Mouse (Mus musculus) embryonic facial prominence, embryonic 14.5 days (tissue): ENCODE data around the gene Gfy. TPM values are rescaled to one million over a fixed set of nuclear protein-coding genes. Genes with fewer than 3 reads are reported as not detected.

Experiments
- ATAC-seq: fragments of 200-750 bp; cut with Nextera tagmentation; 2 replicates; pipeline ENCODE4 v1.8.0; 2017; ENCODE audit warnings: low read depth, moderate number of reproducible peaks, moderate TSS enrichment
- DNase-seq: peaks from one replicate; pipeline ENCODE4 v3.0.0-alpha.2; 2015; ENCODE audit warnings: low spot score
- H3K27ac ChIP-seq: fragments of 300-500 bp; sonication (generic); replicated peaks from 2 replicates; pipeline ENCODE4 v1.5.1; 2014; ENCODE audit warnings: low read depth, mild to moderate bottlenecking, low read length, moderate library complexity
- H3K27me3 ChIP-seq: fragments of 300-500 bp; sonication (generic); replicated peaks from 2 replicates; pipeline ENCODE4 v1.6.1; 2014; ENCODE audit warnings: low read length; ENCODE audit not compliant: control insufficient read depth, insufficient read depth
- H3K36me3 ChIP-seq: fragments of 300-500 bp; sonication (generic); 2 replicates; pipeline ENCODE4 v1.6.1; 2014; ENCODE audit warnings: low read length, mixed read lengths; ENCODE audit not compliant: control insufficient read depth, insufficient read depth
- H3K4me1 ChIP-seq: fragments of 300-500 bp; sonication (generic); 2 replicates; pipeline ENCODE4 v1.6.1; 2014; ENCODE audit warnings: antibody characterized with exemption, low read length; ENCODE audit not compliant: control insufficient read depth, insufficient read depth
- H3K4me2 ChIP-seq: fragments of 300-500 bp; sonication (generic); 2 replicates; pipeline ENCODE4 v1.6.1; 2014; ENCODE audit warnings: low read depth, mild to moderate bottlenecking, low read length, moderate library complexity, mixed read lengths
- H3K4me3 ChIP-seq: fragments of 300-500 bp; sonication (generic); 2 replicates; pipeline ENCODE4 v1.5.1; 2014; ENCODE audit warnings: low read depth, mild to moderate bottlenecking, low read length
- H3K9ac ChIP-seq: fragments of 300-500 bp; sonication (generic); 2 replicates; pipeline ENCODE4 v1.6.1; 2014; ENCODE audit warnings: low read depth, mild to moderate bottlenecking, low read length, moderate library complexity, mixed read lengths
- H3K9me3 ChIP-seq: fragments of 300-500 bp; sonication (generic); 2 replicates; pipeline ENCODE4 v1.6.1; 2016; ENCODE audit warnings: low read length; ENCODE audit not compliant: control insufficient read depth
- WGBS: fragments of 180-500 bp; shearing (Covaris S2); extraction: QIAGEN DNeasy Blood & Tissue Kit; methylation state at CpG from one replicate; pipeline ENCODE4 v1.1.7; 2014; 5-methylcytosine and 5-hydroxymethylcytosine counted together
- polyA plus RNA-seq: library from polyadenylated mRNA; unstranded; fragments of >200 nt; fragmentation: Nextera tagmentation; extraction: Ambion mirVana; gene quantifications from 2 replicates; pipeline ENCODE4 v1.2.1, GENCODE M21; 2014

Gfy gene
- polyA plus RNA-seq, 1 experiment from 2014 or later: 5.8 TPM

DNA sequence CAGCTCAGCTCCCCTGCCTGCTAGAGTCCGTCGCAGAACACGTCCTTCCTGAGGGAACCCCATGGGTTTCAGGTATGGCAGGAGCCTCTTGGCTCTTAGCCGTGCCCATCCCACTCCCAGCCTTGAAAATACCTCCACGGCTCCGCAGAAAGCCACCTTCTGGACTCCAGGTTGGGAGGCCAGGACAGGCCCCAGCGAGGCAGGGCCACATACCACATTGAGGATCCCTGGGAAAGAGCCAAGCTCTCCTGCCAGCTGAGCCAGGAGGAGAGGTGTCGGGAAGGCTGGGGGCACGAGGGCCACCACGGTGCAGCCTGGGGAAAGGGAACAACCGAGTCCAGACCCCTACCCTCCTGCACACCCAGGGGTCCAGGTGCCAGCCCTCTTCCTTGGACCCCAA, 32.1 kb downstream of the Gfy start:
- Histone ChIP-seq H3K9me3 (no peaks in the 10 kb centered on the region), H3K4me1 (no peaks in the 10 kb centered on the region), H3K4me3 (no peak overlapping the region), H3K36me3 (peaks cover 43% of the 10 kb centered on the region), H3K9ac (no peak overlapping the region), H3K27ac (no peak overlapping the region), H3K4me2 (no peak overlapping the region), H3K27me3 (no peaks in the 10 kb centered on the region)
- 88% methylated on average over 11 of the region's 11 CpGs for WGBS
- no peak for ATAC-seq
- no peak for DNase-seq

DNA sequence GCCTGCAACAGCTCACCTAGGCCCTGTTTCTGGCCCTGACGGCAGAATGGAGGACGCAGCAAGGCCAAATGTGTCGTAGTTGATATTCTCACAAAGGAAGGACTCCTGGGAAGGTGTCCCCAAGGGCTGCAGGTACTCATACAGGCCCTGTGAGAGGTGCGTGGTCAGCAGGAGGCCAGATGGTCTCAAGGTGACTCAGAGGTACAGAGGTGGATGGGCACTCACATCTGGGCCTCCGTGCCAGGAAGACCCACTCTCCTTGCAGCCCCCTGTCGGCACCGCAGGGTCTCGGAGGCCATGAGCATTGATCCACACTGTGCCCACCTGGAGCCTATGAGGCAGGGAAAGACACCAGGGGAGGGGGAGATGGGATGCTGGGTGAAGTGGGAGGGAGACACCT, 33.9 kb downstream of the Gfy start:
- ATAC-seq: no peak
- H3K4me2 ChIP-seq: no peak overlapping the region
- no peak for DNase-seq
- H3K9ac ChIP-seq: no peak overlapping the region
- WGBS: 97% methylated on average over 8 of the region's 8 CpGs
- H3K4me1 ChIP-seq: no peaks in the 10 kb centered on the region
- no peaks in the 10 kb centered on the region for H3K9me3 ChIP-seq
- H3K27ac ChIP-seq: no peak overlapping the region
- peaks cover 43% of the 10 kb centered on the region for H3K36me3 ChIP-seq
- H3K27me3 ChIP-seq: no peaks in the 10 kb centered on the region
- no peak overlapping the region for H3K4me3 ChIP-seq

DNA sequence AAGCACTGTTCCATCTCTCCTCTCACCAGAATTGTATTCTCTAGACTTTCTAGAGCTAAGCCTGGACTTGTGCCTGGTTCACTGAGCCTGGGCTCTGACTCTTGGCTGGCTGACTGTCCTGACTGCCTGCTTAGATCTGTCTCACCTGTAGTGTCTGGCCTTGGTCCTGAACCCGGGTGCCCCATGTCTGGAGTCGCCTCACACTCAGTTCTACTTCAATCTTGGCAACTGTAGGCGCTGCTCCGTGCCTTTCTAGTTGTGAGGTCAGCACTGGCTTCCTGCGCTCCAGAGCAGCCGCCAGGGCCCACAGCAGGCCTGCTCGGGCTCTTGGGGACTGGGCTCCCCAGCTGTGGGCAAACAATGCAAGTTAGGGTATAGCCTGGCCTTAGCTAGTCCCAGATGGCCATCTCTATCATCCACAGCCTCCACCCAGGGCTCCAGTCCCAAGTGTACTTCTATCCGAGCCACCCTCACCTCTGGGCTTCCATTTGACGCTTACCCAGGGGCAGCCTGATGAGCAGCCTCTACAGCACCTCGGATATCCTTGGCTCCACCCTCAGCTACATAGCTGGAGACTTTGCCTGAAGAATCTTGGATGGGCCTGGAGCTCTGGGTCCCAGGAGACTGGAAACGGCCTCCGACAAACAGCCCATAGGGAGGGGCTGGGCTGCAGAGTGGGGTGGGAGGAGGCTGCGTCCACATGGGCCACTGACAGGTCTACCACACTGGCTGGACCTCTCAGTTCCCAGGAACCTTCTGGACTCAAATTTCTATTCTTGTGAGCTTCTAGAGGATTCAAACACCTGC, 34.8 kb downstream of the Gfy start:
- WGBS: 83% methylated on average over 13 of the region's 13 CpGs
- Histone ChIP-seq H3K36me3 (peaks cover 43% of the 10 kb centered on the region), H3K4me2 (no peak overlapping the region), H3K4me1 (no peaks in the 10 kb centered on the region), H3K27me3 (no peaks in the 10 kb centered on the region), H3K9ac (no peak overlapping the region), H3K4me3 (no peak overlapping the region), H3K27ac (no peak overlapping the region), H3K9me3 (no peaks in the 10 kb centered on the region)
- ATAC-seq (no peak), DNase-seq (no peak)

DNA sequence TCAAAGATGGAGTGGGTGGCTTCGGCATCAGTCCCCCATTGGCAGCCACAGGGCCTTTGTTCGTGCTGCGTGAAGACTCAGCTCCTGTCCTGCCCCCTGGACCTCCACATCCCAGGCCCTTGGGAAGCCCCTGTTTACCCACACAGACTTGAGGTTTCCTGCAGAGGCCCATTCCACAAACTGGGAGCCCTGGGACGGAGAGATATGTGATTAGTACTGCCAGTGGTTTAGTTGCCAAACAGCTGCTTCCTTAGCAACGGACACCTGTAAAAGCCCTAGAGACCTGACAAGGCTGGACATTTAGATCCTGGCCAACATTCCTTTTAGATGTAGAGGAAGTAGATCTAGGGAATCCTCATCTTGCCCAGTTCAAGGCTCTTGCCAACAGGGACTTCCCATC, 37.5 kb downstream of the Gfy start:
- peaks cover 35% of the 10 kb centered on the region for H3K36me3 ChIP-seq

DNA sequence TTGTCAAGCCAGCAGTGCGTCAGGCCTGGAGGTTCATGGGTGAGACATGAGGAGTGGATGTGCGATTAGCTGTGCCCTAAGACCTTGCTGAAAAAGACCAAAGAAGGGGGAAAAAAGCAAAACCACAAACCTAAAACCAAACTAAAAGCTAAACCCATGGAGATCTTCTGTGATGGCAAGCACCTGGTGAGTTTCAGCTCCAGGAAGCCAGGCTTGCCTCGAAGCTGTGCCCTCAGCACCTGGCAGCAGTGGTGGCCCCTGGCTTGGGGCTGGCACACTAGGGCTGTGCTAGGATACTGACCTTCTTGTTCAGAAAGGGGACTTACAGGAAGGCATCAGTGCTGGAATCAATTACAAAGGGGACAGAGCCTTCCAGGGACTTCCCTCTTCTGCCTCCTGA, 38.0 kb downstream of the Gfy start:
- Histone ChIP-seq H3K4me3 (no peak overlapping the region), H3K27me3 (no peaks in the 10 kb centered on the region), H3K4me2 (no peak overlapping the region), H3K27ac (no peak overlapping the region), H3K4me1 (no peaks in the 10 kb centered on the region), H3K36me3 (peaks cover 33% of the 10 kb centered on the region), H3K9ac (no peak overlapping the region), H3K9me3 (no peaks in the 10 kb centered on the region)
- ATAC-seq: no peak
- no peak for DNase-seq
- WGBS: 88% methylated on average over 3 of the region's 3 CpGs

More for the DNA sequence above, 37.5 kb downstream of the Gfy start:
- H3K4me1 ChIP-seq: no peaks in the 10 kb centered on the region
- no peak overlapping the region for H3K9ac ChIP-seq
- no peak overlapping the region for H3K4me2 ChIP-seq
- no peak overlapping the region for H3K27ac ChIP-seq
- ATAC-seq (no peak), DNase-seq (no peak)
- H3K4me3 ChIP-seq: no peak overlapping the region
- 87% methylated on average over 5 of the region's 5 CpGs for WGBS
- H3K9me3 ChIP-seq: no peaks in the 10 kb centered on the region
- no peaks in the 10 kb centered on the region for H3K27me3 ChIP-seq

DNA sequence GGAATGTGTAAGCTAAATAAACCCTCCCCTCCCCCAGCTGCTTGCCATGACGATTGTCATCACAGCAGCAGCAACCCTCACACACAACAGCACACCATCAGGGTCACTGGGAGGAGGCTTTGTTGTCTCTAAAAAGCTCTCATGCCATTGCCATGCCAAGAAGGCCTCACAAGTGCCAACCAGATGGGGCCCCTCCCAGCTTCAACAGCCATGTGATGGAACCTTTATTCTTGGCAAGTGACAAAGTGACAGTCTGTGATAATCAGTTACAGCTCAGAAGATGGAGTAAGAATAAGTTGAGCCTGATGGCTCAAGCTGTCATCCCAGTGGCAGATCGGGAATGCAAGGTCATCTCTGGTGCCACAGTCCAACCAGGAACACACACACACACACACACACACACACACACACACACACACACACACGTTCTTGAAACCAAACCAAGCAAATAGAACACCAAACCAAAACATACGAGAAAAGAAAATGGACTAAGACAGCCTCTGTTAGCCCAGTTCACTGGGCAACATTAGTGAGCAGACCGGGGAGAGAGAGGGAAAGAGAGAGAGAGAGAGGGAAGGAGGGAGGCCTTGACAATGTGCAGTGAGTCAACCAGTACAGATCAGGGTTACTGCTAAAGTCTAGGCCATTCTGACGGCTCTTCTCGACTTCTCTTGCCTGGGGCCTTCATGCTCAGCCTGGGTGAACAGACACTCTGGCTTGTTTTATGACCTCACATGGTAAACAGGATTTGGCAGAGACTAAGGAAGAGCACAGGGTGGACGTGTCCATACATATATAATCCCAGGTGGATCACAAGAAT, 39.3 kb downstream of the Gfy start:
- H3K9me3 ChIP-seq: no peaks in the 10 kb centered on the region
- H3K36me3 ChIP-seq: peaks cover 26% of the 10 kb centered on the region
- H3K9ac ChIP-seq: no peak overlapping the region
- DNase-seq (no peak), ATAC-seq (no peak)
- H3K4me3 ChIP-seq: no peak overlapping the region
- no peak overlapping the region for H3K27ac ChIP-seq
- WGBS: 74% methylated on average over 8 of the region's 8 CpGs
- no peaks in the 10 kb centered on the region for H3K27me3 ChIP-seq
- H3K4me1 ChIP-seq: peaks cover 4% of the 10 kb centered on the region; the same call in 1 of the 2 replicates
- H3K4me2 ChIP-seq: no peak overlapping the region

DNA sequence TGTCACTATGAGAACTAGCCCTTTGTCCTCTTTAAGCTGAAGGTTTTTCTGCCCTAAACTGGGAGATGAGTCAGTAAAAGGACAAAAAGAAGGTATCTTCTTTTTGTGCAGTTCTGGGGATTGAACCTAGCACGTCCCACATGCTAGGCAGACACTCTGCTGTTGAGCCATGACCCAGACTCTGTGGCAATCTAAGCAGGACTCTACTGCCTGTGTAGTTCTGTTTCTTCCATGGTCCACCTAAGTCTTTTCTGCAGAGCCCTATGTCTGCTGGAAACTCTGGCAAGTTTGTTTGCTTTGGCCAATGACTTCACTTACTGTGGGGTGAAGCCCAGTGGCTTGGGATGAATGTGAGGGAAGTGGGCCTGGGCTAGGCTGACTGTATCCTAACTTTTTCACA, 41.0 kb downstream of the Gfy start:
- Histone ChIP-seq H3K36me3 (peaks cover 10% of the 10 kb centered on the region; the same call in 1 of the 2 replicates), H3K27me3 (no peaks in the 10 kb centered on the region), H3K4me1 (peaks cover 4% of the 10 kb centered on the region; the same call in 1 of the 2 replicates), H3K9ac (no peak overlapping the region), H3K9me3 (no peaks in the 10 kb centered on the region), H3K27ac (no peak overlapping the region), H3K4me2 (no peak overlapping the region), H3K4me3 (no peak overlapping the region)
- WGBS: 94% methylated on average over 1 of the region's 1 CpGs
- no peak for ATAC-seq
- DNase-seq: no peak

DNA sequence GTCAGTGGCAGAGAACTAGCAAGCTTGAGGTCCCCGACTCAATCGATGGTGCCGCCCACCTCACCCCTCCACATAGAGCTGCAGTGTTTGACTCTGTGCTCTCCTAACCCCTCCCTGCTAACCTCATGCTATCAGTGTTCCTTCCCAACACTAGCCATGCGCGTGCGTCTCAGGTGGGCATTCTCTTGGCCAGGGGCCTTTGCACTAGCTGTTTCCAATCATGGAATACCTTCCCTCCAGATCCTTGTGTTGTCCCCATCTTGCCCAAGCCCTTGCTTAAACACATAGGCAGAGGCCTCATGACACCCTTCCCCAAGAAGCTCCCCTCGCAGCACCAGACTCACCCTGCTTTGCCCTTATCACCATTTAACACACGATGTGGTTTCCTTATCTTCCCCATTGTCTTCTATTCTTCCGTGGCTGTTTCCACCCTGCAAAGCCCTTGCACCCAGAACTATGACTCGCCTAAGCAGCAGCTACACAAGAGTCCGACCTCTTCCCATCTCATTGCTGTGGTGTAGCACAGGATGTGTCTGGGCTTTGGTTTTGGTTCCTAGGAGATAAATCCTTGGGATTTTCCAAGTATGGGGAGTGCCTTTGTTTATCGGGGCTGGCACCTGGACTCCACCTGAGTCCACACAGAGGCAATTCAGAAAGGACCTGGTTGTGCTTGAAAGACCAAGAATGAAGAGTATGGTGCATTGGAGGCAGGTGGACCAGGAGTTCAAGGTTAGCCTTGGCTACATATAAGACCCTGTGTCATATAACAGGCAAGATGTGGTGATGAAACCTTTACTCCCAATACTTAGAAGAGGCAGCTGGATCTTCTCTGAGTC, 42.0 kb downstream of the Gfy start:
- Histone ChIP-seq H3K9ac (no peak overlapping the region), H3K27me3 (no peaks in the 10 kb centered on the region), H3K4me1 (peaks cover 4% of the 10 kb centered on the region; the same call in 1 of the 2 replicates), H3K9me3 (no peaks in the 10 kb centered on the region), H3K4me2 (no peak overlapping the region), H3K36me3 (peaks cover under 1% of the 10 kb centered on the region; the same call in 1 of the 2 replicates), H3K4me3 (no peak overlapping the region), H3K27ac (no peak overlapping the region)
- WGBS: 73% methylated on average over 12 of the region's 12 CpGs
- DNase-seq (no peak), ATAC-seq (no peak)
